Mouse (Mus musculus) ES-CJ7 (cell line): ENCODE results near the gene Tktl2.

Source experiments
- DNase-seq: peaks from one replicate; pipeline ENCODE4 v3.0.0; 2011; ENCODE audit warnings: low read depth, low spot score

The Tktl2 gene

GRCm38 (mm10) chr8:66511537-66511936 is at the start of gene Tktl2:
Tktl2 (plus strand) TSS chr8:66511756.
- peak; percentile 17 for DNase-seq

GRCm38 (mm10) chr8:66469821-66470220 is 41.7 kb upstream of the Tktl2 start:
- DNase-seq: no peak

GRCm38 (mm10) chr8:66476880-66477279 is 34.7 kb upstream of the Tktl2 start:
- DNase-seq: no peak

- peak; percentile 93 for DNase-seq
Measured at GRCm38 (mm10) chr8:66486084-66486763, 25.3 kb upstream of the Tktl2 start, which contains the start of gene Tma16. Tma16 (minus strand) TSS chr8:66486530.

- peak; percentile 67 for DNase-seq
Measured at GRCm38 (mm10) chr8:66488556-66488955, 23.0 kb upstream of the Tktl2 start.

- no peak for DNase-seq
Measured at GRCm38 (mm10) chr8:66490624-66491023, 20.9 kb upstream of the Tktl2 start.

GRCm38 (mm10) chr8:66494496-66494895 is 17.1 kb upstream of the Tktl2 start:
- no peak for DNase-seq

- DNase-seq: peak; percentile 75
Measured at GRCm38 (mm10) chr8:66495726-66496125, 15.8 kb upstream of the Tktl2 start.

GRCm38 (mm10) chr8:66496998-66497577 is 14.5 kb upstream of the Tktl2 start:
- DNase-seq: peak; percentile 70

- DNase-seq: no peak
Measured at GRCm38 (mm10) chr8:66503381-66503780, 8.2 kb upstream of the Tktl2 start.

GRCm38 (mm10) chr8:66519149-66519548 is 7.6 kb downstream of the Tktl2 start:
- no peak for DNase-seq

GRCm38 (mm10) chr8:66520576-66520975 is 9.0 kb downstream of the Tktl2 start:
- DNase-seq: no peak

GRCm38 (mm10) chr8:66550092-66550491 is 38.5 kb downstream of the Tktl2 start:
- peak; percentile 39 for DNase-seq
